Mouse (Mus musculus) hindbrain, embryonic 14.5 days (tissue): ENCODE results near the gene Krt33b. TPM values are rescaled to one million over a fixed set of nuclear protein-coding genes. Genes with fewer than 3 reads are reported as not detected.

Experiments
- ATAC-seq: fragments of 200-750 bp; cut with Nextera tagmentation; 2 replicates; pipeline ENCODE4 v1.8.0; 2017; ENCODE audit warnings: moderate number of reproducible peaks, mild to moderate bottlenecking, moderate TSS enrichment, moderate library complexity; ENCODE audit not compliant: low FRiP score
- DNase-seq: peaks from one replicate; pipeline ENCODE4 v3.0.0-alpha.2; 2015; ENCODE audit warnings: low spot score
- H3K27ac ChIP-seq: fragments of 300-500 bp; sonication (generic); 2 replicates; pipeline ENCODE4 v1.5.1; 2014; ENCODE audit warnings: mild to moderate bottlenecking, moderate library complexity
- H3K27me3 ChIP-seq: fragments of 300-500 bp; sonication (generic); 2 replicates; pipeline ENCODE4 v1.6.1; 2014; ENCODE audit warnings: mild to moderate bottlenecking, low read length, mixed read lengths; ENCODE audit not compliant: control insufficient read depth, insufficient read depth
- H3K36me3 ChIP-seq: fragments of 300-500 bp; sonication (generic); replicated peaks from 2 replicates; pipeline ENCODE4 v1.6.1; 2014; ENCODE audit not compliant: control insufficient read depth, insufficient read depth
- H3K4me1 ChIP-seq: fragments of 300-500 bp; sonication (generic); replicated peaks from 2 replicates; pipeline ENCODE4 v1.6.1; 2014; ENCODE audit warnings: antibody characterized with exemption, low read length, mixed read lengths; ENCODE audit not compliant: control insufficient read depth, insufficient read depth
- H3K4me2 ChIP-seq: fragments of 300-500 bp; sonication (generic); replicated peaks from 2 replicates; pipeline ENCODE4 v1.6.1; 2014; ENCODE audit warnings: mild to moderate bottlenecking, moderate library complexity
- H3K4me3 ChIP-seq: fragments of 300-500 bp; sonication (generic); replicated peaks from 2 replicates; pipeline ENCODE4 v1.5.1; 2014; ENCODE audit warnings: mild to moderate bottlenecking, low read length
- H3K9ac ChIP-seq: fragments of 300-500 bp; sonication (generic); 2 replicates; pipeline ENCODE4 v1.6.1; 2014
- H3K9me3 ChIP-seq: fragments of 300-500 bp; sonication (generic); 2 replicates; pipeline ENCODE4 v1.6.1; 2016; ENCODE audit warnings: low read length; ENCODE audit not compliant: control insufficient read depth
- WGBS: fragments of 180-500 bp; shearing (Covaris S2); extraction: QIAGEN DNeasy Blood & Tissue Kit; methylation state at CpG from one replicate; pipeline ENCODE4 v1.1.7; 2014; 5-methylcytosine and 5-hydroxymethylcytosine counted together
- polyA plus RNA-seq: library from polyadenylated mRNA; unstranded; fragments of >200 nt; fragmentation: Nextera tagmentation; extraction: Ambion mirVana; gene quantifications from 2 replicates; pipeline ENCODE4 v1.2.1, GENCODE M21; 2014

The Krt33b gene
- 0.13 TPM in 1 of 2 replicates, not detected in the other for polyA plus RNA-seq

DNA sequence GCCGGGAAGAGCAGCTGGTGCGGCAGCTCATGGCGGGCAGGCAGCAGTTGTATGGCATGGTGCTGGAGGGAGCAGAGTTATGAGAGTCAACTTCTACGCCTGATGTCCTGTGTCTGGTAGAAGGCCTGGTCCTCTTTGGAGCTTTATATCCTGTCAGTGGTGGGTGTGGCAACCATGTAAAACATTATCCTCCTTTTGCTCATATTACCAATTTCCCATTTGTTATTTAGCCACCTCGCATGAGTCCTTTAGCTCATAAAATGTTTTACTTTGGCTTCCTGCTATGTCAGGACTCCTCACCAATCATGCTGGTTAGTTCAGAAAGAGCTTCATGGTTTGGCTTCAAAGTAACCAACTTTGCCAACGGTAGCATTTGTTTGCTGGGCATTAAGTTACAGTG, at the start of gene Krt33b:
Gene Krt33b, minus strand, starts transcription at position 101 of the 400 bp plus-strand sequence.
- Histone ChIP-seq H3K9ac (no peak within 1 kb of the TSS), H3K4me2 (no peak within 1 kb of the TSS), H3K9me3 (no peaks in the 10 kb centered on the region), H3K4me1 (no peaks in the 10 kb centered on the region), H3K27me3 (no peaks in the 10 kb centered on the region), H3K36me3 (no peaks in the 10 kb centered on the region), H3K4me3 (no peak within 1 kb of the TSS), H3K27ac (no peak within 1 kb of the TSS)
- ATAC-seq, result no peak
- DNase-seq, result no peak
- WGBS, result 89% methylated on average over 6 of the region's 6 CpGs

GRCm38 (mm10) chr11:100073873-100074272, 44.2 kb upstream of the Krt33b start:
- ATAC-seq (no peak), DNase-seq (no peak)
- no peak overlapping the region for H3K27ac ChIP-seq
- no peaks in the 10 kb centered on the region for H3K9me3 ChIP-seq
- no peak overlapping the region for H3K4me3 ChIP-seq
- no peak overlapping the region for H3K9ac ChIP-seq
- H3K27me3 ChIP-seq, result no peaks in the 10 kb centered on the region
- no peaks in the 10 kb centered on the region for H3K36me3 ChIP-seq
- no peaks in the 10 kb centered on the region for H3K4me1 ChIP-seq
- WGBS, result 74% methylated on average over 1 of the region's 1 CpGs
- H3K4me2 ChIP-seq, result no peak overlapping the region

DNA sequence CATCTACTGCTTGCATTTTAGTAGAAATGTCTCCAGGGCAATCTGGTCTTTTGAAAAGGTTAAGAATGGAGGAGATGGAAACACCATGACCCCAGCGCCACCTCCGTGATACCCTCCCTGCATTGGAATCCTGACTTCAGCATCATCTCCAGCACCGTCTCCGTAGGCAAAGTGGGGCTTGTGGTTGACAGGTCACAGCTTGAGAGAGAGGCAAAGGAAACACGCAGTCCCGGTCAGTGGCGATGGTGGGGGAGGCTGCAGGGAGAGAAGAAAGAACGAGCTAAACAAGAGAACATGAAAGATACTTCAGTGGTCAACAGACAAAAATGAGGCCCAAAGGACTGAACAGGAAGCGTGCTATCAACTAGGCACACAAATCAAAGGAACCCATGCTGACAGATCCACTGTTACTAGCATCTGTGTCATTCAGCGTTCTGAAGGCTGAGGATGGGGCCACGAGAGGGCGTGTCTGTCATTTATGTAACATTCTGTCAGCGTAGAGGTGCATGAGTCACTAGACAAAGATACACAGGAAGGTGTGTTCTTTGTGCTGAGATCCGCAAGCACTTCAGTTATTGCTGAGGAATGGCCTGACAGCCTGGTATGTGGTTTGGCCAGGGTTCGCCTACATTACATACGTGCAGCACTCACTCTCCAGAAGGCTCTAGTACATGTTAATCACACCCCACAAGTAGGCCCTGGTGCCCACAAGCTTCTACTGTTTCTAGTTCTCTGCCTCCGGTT, 37.8 kb upstream of the Krt33b start:
- DNase-seq (no peak), ATAC-seq (no peak)
- Histone ChIP-seq H3K9me3 (no peaks in the 10 kb centered on the region), H3K9ac (no peak overlapping the region), H3K4me2 (no peak overlapping the region), H3K4me1 (no peaks in the 10 kb centered on the region), H3K4me3 (no peak overlapping the region), H3K27ac (no peak overlapping the region), H3K27me3 (no peaks in the 10 kb centered on the region), H3K36me3 (no peaks in the 10 kb centered on the region)
- 84% methylated on average over 17 of the region's 17 CpGs for WGBS

GRCm38 (mm10) chr11:100066236-100067010, 36.8 kb upstream of the Krt33b start:
- Histone ChIP-seq H3K36me3 (no peaks in the 10 kb centered on the region), H3K4me1 (no peaks in the 10 kb centered on the region), H3K9ac (no peak overlapping the region), H3K27me3 (no peaks in the 10 kb centered on the region), H3K4me3 (no peak overlapping the region), H3K27ac (no peak overlapping the region), H3K9me3 (no peaks in the 10 kb centered on the region), H3K4me2 (no peak overlapping the region)
- ATAC-seq (no peak), DNase-seq (no peak)
- 46% methylated on average over 12 of the region's 12 CpGs for WGBS

DNA sequence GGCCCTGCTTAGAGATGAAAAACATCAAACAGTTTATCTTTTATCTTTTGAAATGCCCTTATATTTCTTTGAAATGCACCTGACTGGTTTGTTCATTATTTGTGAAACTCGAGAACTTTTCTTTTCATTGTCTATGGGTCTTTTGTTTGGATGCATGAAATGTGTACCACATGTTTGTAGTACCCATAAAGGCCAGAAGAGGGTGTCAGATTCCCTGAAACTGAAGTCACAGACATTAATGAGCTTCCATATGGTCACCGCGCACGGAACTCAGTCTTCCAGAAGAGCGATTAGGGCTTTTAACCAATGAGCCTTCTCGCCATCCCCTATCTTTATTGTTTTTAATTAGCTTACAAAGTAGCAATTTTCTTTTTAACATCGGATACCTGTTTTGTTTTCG, 29.2 kb upstream of the Krt33b start:
- H3K27me3 ChIP-seq, result no peaks in the 10 kb centered on the region
- no peak overlapping the region for H3K4me3 ChIP-seq
- DNase-seq (no peak), ATAC-seq (no peak)
- no peaks in the 10 kb centered on the region for H3K4me1 ChIP-seq
- H3K4me2 ChIP-seq, result no peak overlapping the region
- no peak overlapping the region for H3K27ac ChIP-seq
- no peaks in the 10 kb centered on the region for H3K36me3 ChIP-seq
- H3K9ac ChIP-seq, result no peak overlapping the region
- no peaks in the 10 kb centered on the region for H3K9me3 ChIP-seq
- WGBS, result 71% methylated on average over 8 of the region's 8 CpGs

DNA sequence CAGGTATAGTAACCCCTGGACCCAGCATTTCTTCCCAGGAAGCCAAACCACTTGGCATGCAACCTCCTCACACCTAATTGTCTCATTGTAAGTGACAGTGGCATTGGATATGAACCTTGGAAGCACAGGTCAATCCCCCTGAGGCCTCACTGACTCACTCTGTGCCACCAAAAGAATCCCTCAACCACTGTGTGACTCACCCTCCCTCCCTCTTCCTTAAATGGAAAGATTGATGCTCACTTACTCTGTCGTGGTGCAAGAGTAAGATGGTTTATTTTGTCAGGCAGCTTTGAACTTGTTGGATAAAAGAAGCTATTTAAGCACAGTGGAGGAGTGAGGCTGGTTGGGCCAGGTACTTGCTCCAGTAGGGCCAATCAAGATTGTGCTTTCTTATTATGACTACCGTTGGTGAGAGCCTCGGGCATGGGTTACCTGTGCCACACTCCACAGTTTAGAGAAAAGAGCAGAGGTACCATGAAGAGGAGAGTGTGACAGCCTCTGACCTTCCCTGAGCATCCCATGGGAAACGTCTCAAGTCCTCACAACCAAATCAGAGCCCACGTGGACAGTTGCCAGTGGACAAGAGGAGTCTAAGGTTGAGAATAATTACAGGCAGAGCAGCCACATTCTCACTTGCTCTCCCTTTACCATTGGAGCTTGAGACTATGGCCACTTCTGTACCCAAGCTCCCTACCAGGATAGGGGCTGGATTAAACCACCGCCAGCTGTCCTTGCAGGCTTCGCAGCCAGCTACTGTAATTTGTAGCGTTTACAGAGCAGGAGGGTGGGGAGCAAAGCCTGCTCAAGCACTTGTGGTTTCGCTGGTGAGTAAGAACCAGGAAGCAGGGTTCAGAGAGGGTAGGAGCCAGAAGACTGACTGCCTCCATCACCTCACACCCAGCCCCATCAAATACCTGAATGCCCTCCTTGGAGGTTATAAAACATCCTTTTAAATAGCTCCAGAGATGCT, 26.3 kb upstream of the Krt33b start:
- Histone ChIP-seq H3K27ac (no peak overlapping the region), H3K27me3 (no peaks in the 10 kb centered on the region), H3K4me3 (no peak overlapping the region), H3K4me2 (no peak overlapping the region), H3K36me3 (no peaks in the 10 kb centered on the region), H3K9me3 (no peaks in the 10 kb centered on the region), H3K9ac (no peak overlapping the region), H3K4me1 (no peaks in the 10 kb centered on the region)
- 80% methylated on average over 9 of the region's 9 CpGs for WGBS
- DNase-seq, result no peak
- ATAC-seq, result no peak

DNA sequence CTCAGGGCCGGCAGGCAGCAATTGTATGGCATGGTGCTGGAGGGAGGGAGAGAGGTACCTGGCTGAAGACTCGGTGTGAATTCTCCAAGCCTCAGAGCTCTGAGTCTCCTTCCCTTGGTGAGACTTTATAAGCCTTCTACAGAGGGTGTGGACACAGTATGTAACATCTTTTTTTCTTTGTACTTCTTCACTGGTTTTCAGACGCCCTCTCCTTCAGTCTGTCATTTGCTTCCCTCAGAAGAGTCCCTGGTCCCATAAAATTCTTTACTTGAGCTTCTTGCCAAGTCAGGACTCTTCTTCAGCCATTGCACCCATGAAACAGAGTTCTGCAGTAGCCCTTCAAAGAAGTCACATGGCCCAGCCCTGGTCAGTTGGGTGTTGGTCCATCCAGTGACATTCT, 20.8 kb upstream of the Krt33b start, which contains the start of gene Krt31:
Gene Krt31, minus strand, starts transcription at position 101 of the 400 bp plus-strand sequence.
- ATAC-seq, result no peak
- WGBS, result 87% methylated on average over 3 of the region's 3 CpGs

DNA sequence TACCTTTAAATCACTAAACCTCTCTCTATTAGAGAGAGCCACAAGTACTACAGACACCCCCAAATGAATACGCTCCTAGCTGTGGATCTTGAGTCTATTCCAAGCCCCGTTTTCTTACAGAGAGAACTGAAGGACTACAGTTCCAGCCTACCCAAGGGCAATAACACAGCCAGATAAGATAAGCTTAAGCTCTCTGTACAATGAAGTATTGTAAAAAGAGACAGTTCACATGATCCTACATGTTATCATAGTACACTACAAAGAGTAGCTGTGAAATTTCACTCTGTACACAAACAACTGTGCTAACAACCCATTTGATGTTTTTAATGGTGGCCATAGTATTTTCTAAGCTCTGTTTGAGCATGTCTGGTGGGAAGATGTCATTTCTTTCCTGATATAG, 17.5 kb upstream of the Krt33b start:
- Histone ChIP-seq H3K4me1 (no peaks in the 10 kb centered on the region), H3K4me2 (no peak overlapping the region), H3K27me3 (no peaks in the 10 kb centered on the region), H3K36me3 (no peaks in the 10 kb centered on the region), H3K27ac (no peak overlapping the region), H3K9ac (no peak overlapping the region), H3K4me3 (no peak overlapping the region), H3K9me3 (no peaks in the 10 kb centered on the region)
- WGBS, result 95% methylated on average over 2 of the region's 2 CpGs
- DNase-seq, result no peak
- ATAC-seq, result no peak

More for the DNA sequence above, 20.8 kb upstream of the Krt33b start, which contains the start of gene Krt31:
- Histone ChIP-seq H3K36me3 (no peaks in the 10 kb centered on the region), H3K4me2 (no peak within 1 kb of the TSS), H3K9me3 (no peaks in the 10 kb centered on the region), H3K4me1 (no peaks in the 10 kb centered on the region), H3K27me3 (no peaks in the 10 kb centered on the region), H3K27ac (no peak within 1 kb of the TSS), H3K4me3 (no peak within 1 kb of the TSS), H3K9ac (no peak within 1 kb of the TSS)
- no peak for DNase-seq
